Mouse (Mus musculus) olfactory bulb, adult 2 months (tissue): ENCODE measurements around the gene Tsnax. TPM values are rescaled to one million over a fixed set of nuclear protein-coding genes. Genes with fewer than 3 reads are reported as not detected.

ENCODE experiments used
- H3K27ac ChIP-seq: fragments of 200-500 bp; 2 replicates; pipeline ENCODE4 v1.5.1; 2012; ENCODE audit warnings: low read depth, low read length; ENCODE audit not compliant: insufficient read depth
- H3K4me1 ChIP-seq: fragments of 200-500 bp; 2 replicates; pipeline ENCODE4 v1.6.1; 2012; ENCODE audit warnings: low read length; ENCODE audit not compliant: control insufficient read depth, insufficient read depth
- H3K4me3 ChIP-seq: fragments of 200-500 bp; 2 replicates; pipeline ENCODE4 v1.5.1; 2012; ENCODE audit warnings: mild to moderate bottlenecking, low read depth, low read length, moderate library complexity; ENCODE audit not compliant: insufficient read depth
- CTCF ChIP-seq: fragments of 200-500 bp; IDR thresholded peaks from 2 replicates; pipeline ENCODE4 v1.5.1; 2012; ENCODE audit warnings: low read depth, mild to moderate bottlenecking, low read length, moderate library complexity; ENCODE audit not compliant: insufficient read depth
- POLR2A ChIP-seq: fragments of 200-500 bp; IDR thresholded peaks from 2 replicates; pipeline ENCODE4 v1.6.1; 2012; ENCODE audit warnings: mild to moderate bottlenecking, low read depth, low read length, moderate library complexity; ENCODE audit not compliant: insufficient read depth
- WGBS: fragments of 180-500 bp; shearing (Covaris S2); methylation state at CpG from one replicate; pipeline ENCODE4 v1.1.7; 2018; 5-methylcytosine and 5-hydroxymethylcytosine counted together
- polyA plus RNA-seq: library from polyadenylated mRNA; stranded (reverse); fragments of >200 nt; gene quantifications from 2 replicates; pipeline ENCODE4 v1.2.4, GENCODE M21; 2012; ENCODE audit warnings: low replicate concordance; ENCODE audit not compliant: missing spikeins, insufficient read depth, insufficient read length

Gene Tsnax
- polyA plus RNA-seq, 1 experiment: not detected

GRCm38 (mm10) chr8:125037081-125037480, 24.3 kb downstream of the Tsnax start:
- 86% methylated on average over 7 of the region's 7 CpGs for whole genome bisulfite sequencing
- Histone ChIP-seq H3K4me3 (no peak overlapping the region), H3K27ac (no peak overlapping the region), H3K4me1 (peaks cover 4% of the 10 kb centered on the region; the same call in 1 of the 2 replicates)
- TF ChIP-seq POLR2A: no peak
- no peak for TF ChIP-seq CTCF

- no peak for TF ChIP-seq POLR2A
- no peak for TF ChIP-seq CTCF
- H3K4me3 ChIP-seq: no peak overlapping the region
- H3K4me1 ChIP-seq: peaks cover 4% of the 10 kb centered on the region; the same call in 1 of the 2 replicates
- 88% methylated on average over 15 of the region's 15 CpGs for WGBS
- H3K27ac ChIP-seq: no peak overlapping the region
Observed at GRCm38 (mm10) chr8:125038731-125039130, 25.9 kb downstream of the Tsnax start.

GRCm38 (mm10) chr8:125040587-125041375, 28.0 kb downstream of the Tsnax start:
- H3K27ac ChIP-seq: no peak overlapping the region
- H3K4me3 ChIP-seq: no peak overlapping the region
- WGBS: 88% methylated on average over 15 of the region's 15 CpGs
- H3K4me1 ChIP-seq: no peaks in the 10 kb centered on the region
- TF ChIP-seq CTCF (no peak), POLR2A (no peak)

DNA sequence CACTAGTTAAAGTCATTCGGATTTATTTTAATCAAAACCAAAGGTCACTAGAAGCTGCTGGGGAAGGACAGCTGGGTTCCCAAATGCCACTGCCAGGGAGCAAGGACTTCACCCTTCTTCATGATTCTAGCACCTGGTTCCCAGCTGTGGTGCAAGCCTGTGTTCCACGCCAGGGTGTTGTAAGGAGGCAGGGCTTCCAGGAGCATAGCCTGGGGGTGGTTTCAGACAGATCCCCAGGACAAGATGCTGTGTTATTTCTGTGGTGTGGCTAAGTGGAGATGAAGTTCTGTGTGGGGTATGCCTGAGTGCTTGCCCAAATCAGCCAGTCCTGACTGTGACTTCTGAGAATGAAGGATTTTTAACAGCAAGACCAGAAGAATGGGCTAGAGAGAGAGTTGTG, 28.7 kb downstream of the Tsnax start:
- no peak overlapping the region for H3K4me3 ChIP-seq
- no peak overlapping the region for H3K27ac ChIP-seq
- H3K4me1 ChIP-seq: no peaks in the 10 kb centered on the region
- TF ChIP-seq CTCF: no peak
- WGBS: 57% methylated on average over 2 of the region's 2 CpGs

DNA sequence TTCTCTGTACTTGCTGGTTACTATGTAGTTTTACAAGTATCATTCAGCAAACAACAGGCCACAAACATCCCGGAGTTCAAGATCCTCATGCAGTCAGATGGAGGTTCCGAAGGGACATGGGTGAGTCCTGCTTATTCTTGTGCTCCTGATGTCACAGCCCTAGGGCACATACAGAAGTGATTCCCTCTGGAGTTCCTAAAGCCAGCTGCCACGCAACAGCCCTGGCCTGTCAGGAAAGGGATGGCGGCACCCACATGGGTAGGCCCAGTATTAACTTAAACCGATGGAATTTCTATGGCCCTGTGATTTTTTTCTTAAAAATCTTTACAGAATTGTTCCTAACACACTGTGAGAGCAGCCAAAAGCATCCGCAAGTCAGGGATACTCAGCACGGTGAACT, 30.6 kb downstream of the Tsnax start:
- no peak for TF ChIP-seq POLR2A
- no peak for TF ChIP-seq CTCF
- WGBS: 76% methylated on average over 7 of the region's 7 CpGs
- H3K4me3 ChIP-seq: no peak overlapping the region
- H3K4me1 ChIP-seq: no peaks in the 10 kb centered on the region
- H3K27ac ChIP-seq: no peak overlapping the region

- H3K4me1 ChIP-seq: no peaks in the 10 kb centered on the region
- 50% methylated on average over 9 of the region's 9 CpGs for WGBS
- H3K4me3 ChIP-seq: no peak overlapping the region
- TF ChIP-seq POLR2A (no peak), CTCF (no peak)
- no peak overlapping the region for H3K27ac ChIP-seq
Observed at GRCm38 (mm10) chr8:125043935-125044334, 31.1 kb downstream of the Tsnax start.

GRCm38 (mm10) chr8:125045760-125046159, 33.0 kb downstream of the Tsnax start:
- no peak overlapping the region for H3K27ac ChIP-seq
- TF ChIP-seq CTCF (no peak), POLR2A (no peak)
- H3K4me3 ChIP-seq: no peak overlapping the region
- 85% methylated on average over 1 of the region's 1 CpGs for WGBS
- no peaks in the 10 kb centered on the region for H3K4me1 ChIP-seq

GRCm38 (mm10) chr8:125049051-125049750, 36.4 kb downstream of the Tsnax start:
- Histone ChIP-seq H3K27ac (no peak overlapping the region), H3K4me3 (no peak overlapping the region), H3K4me1 (peaks cover 10% of the 10 kb centered on the region)
- 67% methylated on average over 5 of the region's 5 CpGs for WGBS
- TF ChIP-seq POLR2A (no peak), CTCF (no peak)

GRCm38 (mm10) chr8:125049826-125050225, 37.0 kb downstream of the Tsnax start:
- TF ChIP-seq CTCF (no peak), POLR2A (no peak)
- H3K27ac ChIP-seq: no peak overlapping the region
- peaks cover 14% of the 10 kb centered on the region for H3K4me1 ChIP-seq
- 85% methylated on average over 6 of the region's 6 CpGs for WGBS
- H3K4me3 ChIP-seq: no peak overlapping the region
